In genomic region chr5:38635696-38636095, GRCm38 (mm10) we compare ENCODE assay signal across 27 mouse cellular contexts. TPM values are rescaled to one million over a fixed set of nuclear protein-coding genes. Genes with fewer than 3 reads are reported as not detected.
DNase-seq lines count a peak whose midpoint lies in the region; ATAC-seq and TF ChIP-seq lines count a peak whose summit lies in the region.
"Had no signal": no experiment of that assay in that cellular context is flagged by ENCODE, and none has a peak within 500 bp of the region (broad histone marks: within the 10 kb centered on the region; RNA-seq: fewer than 3 reads in every experiment).

No protein-coding gene starts in this region.

- no peak overlapping the region for H3K4me2 ChIP-seq in embryonic facial prominence, embryonic 15.5 days (replicated peaks)
- no peak overlapping the region for H3K4me2 ChIP-seq in limb, embryonic 13.5 days (replicated peaks)
- H3K4me2 ChIP-seq: heart, embryonic 13.5 days; hindbrain, embryonic 15.5 days; kidney, embryonic 15.5 days; liver, embryonic 15.5 days; lung, embryonic 14.5 days; stomach, embryonic 15.5 days had no signal

- peaks cover 26% of the 10 kb centered on the region for H3K4me1 ChIP-seq in embryonic facial prominence, embryonic 15.5 days
- H3K4me1 ChIP-seq in embryonic facial prominence, embryonic 10.5 days: peaks cover 22% of the 10 kb centered on the region
- peaks cover 0 to 6% of the 10 kb centered on the region in 2 experiments; a peak in 1 of 4 replicates for H3K4me1 ChIP-seq in ES-E14 (ENCODE audit: control insufficient read depth in 2 of 2, insufficient read depth in 2 of 2, low read length in 2 of 2, poor library complexity in 1 of 2)
- peaks cover 30% of the 10 kb centered on the region for H3K4me1 ChIP-seq in limb, embryonic 13.5 days
- H3K4me1 ChIP-seq: heart, embryonic 13.5 days; hindbrain, embryonic 15.5 days; kidney, embryonic 15.5 days; stomach, embryonic 15.5 days had no signal

- no peaks in the 10 kb centered on the region for H3K36me3 ChIP-seq in embryonic facial prominence, embryonic 15.5 days
- no peaks in the 10 kb centered on the region for H3K36me3 ChIP-seq in embryonic facial prominence, embryonic 10.5 days (replicated peaks)
- H3K36me3 ChIP-seq in ES-E14 (ENCODE audit: control insufficient read depth, insufficient read depth, low read length, poor library complexity, severe bottlenecking): no peaks in the 10 kb centered on the region
- H3K36me3 ChIP-seq in limb, embryonic 13.5 days: no peaks in the 10 kb centered on the region
- H3K36me3 ChIP-seq: heart, embryonic 13.5 days; hindbrain, embryonic 15.5 days; kidney, embryonic 15.5 days; liver, embryonic 15.5 days; stomach, embryonic 15.5 days had no signal

- ATAC-seq in embryonic facial prominence, embryonic 15.5 days (ENCODE audit: insufficient number of reproducible peaks, low FRiP score, low TSS enrichment, low read depth): no peak
- no peak for ATAC-seq in limb, embryonic 13.5 days (ENCODE audit: low FRiP score, low read depth)
- ATAC-seq: forebrain, embryonic 14.5 days; inflammation-experienced regulatory T-cells, adult 6 months had no signal

- in situ Hi-C loops in ES-E14 (cut with MboI; ENCODE audit: low sequenced_read_pairs in 2 of 2, unreplicated experiment in 2 of 2): no loop called here

- no peak for DNase-seq in embryonic facial prominence, embryonic 10.5 days (ENCODE audit: low spot score)
- no peak for DNase-seq in ES-E14 (ENCODE audit: low read depth, low spot score)
- peak; percentile 62 for DNase-seq in cerebellum, adult 9-10 months
- DNase-seq in layer of hippocampus, postnatal 36 days: no peak
- no peak for DNase-seq in adrenal gland, adult 8-10 months
- no peak for DNase-seq in testis, postnatal 14 days (ENCODE audit: low spot score)
- DNase-seq: adrenal gland, adult 2 months; gastrocnemius, postnatal 25 days; heart, adult 2 months; heart, postnatal 10 days; kidney, adult 18-20 months; kidney, postnatal 25 days; lung, embryonic 14.5 days; lung, postnatal 14 days; midbrain, embryonic 14.5 days; right cerebral cortex, postnatal 25 days; thymus, postnatal 14 days had no signal

- H3K27ac ChIP-seq in embryonic facial prominence, embryonic 15.5 days (replicated peaks): peak overlapping the region; percentile 80
- no peak overlapping the region for H3K27ac ChIP-seq in embryonic facial prominence, embryonic 10.5 days (replicated peaks)
- peak overlapping the region; percentile 18; the same call in 1 of the 2 replicates for H3K27ac ChIP-seq in ES-E14 (ENCODE audit: insufficient read depth, low read depth, low read length, poor library complexity, severe bottlenecking)
- H3K27ac ChIP-seq in limb, embryonic 13.5 days: peak overlapping the region; percentile 44; the same call in 1 of the 2 replicates
- H3K27ac ChIP-seq: heart, adult 2 months; heart, embryonic 13.5 days; hindbrain, embryonic 15.5 days; kidney, embryonic 15.5 days; left cerebral cortex, adult 2 months; liver, embryonic 15.5 days; stomach, embryonic 15.5 days had no signal

- no peaks in the 10 kb centered on the region for H3K27me3 ChIP-seq in embryonic facial prominence, embryonic 15.5 days
- no peaks in the 10 kb centered on the region for H3K27me3 ChIP-seq in embryonic facial prominence, embryonic 10.5 days (replicated peaks; ENCODE audit: low read depth, poor library complexity, severe bottlenecking)
- no peaks in the 10 kb centered on the region for H3K27me3 ChIP-seq in limb, embryonic 13.5 days
- H3K27me3 ChIP-seq: heart, embryonic 13.5 days; hindbrain, embryonic 15.5 days; kidney, embryonic 15.5 days; liver, embryonic 15.5 days; stomach, embryonic 15.5 days had no signal

- WGBS in embryonic facial prominence, embryonic 15.5 days: 57% methylated on average over 1 of the region's 1 CpGs
- 73% methylated on average over 1 of the region's 1 CpGs for WGBS in embryonic facial prominence, embryonic 10.5 days
- 85% methylated on average over 1 of the region's 1 CpGs for WGBS in limb, embryonic 13.5 days

- no peak overlapping the region for H3K9ac ChIP-seq in embryonic facial prominence, embryonic 15.5 days
- no peak overlapping the region for H3K9ac ChIP-seq in ES-E14 (ENCODE audit: insufficient read depth, low read depth, low read length, poor library complexity, severe bottlenecking)
- no peak overlapping the region for H3K9ac ChIP-seq in limb, embryonic 13.5 days
- H3K9ac ChIP-seq: heart, embryonic 13.5 days; hindbrain, embryonic 15.5 days; kidney, embryonic 15.5 days; liver, embryonic 15.5 days; lung, embryonic 14.5 days; stomach, embryonic 15.5 days had no signal

- H3K4me3 ChIP-seq in embryonic facial prominence, embryonic 15.5 days (replicated peaks): no peak overlapping the region
- H3K4me3 ChIP-seq in embryonic facial prominence, embryonic 10.5 days: no peak overlapping the region
- no peak overlapping the region for H3K4me3 ChIP-seq in ES-E14 (ENCODE audit: insufficient read depth in 1 of 2, low read depth in 1 of 2, low read length in 2 of 2, poor library complexity in 1 of 2, severe bottlenecking in 1 of 2)
- H3K4me3 ChIP-seq in limb, embryonic 13.5 days: no peak overlapping the region
- H3K4me3 ChIP-seq: heart, adult 2 months; heart, embryonic 13.5 days; hindbrain, embryonic 15.5 days; kidney, embryonic 15.5 days; left cerebral cortex, adult 2 months; liver, embryonic 15.5 days; stomach, embryonic 15.5 days had no signal

- no peaks in the 10 kb centered on the region for H3K9me3 ChIP-seq in embryonic facial prominence, embryonic 15.5 days (replicated peaks)
- no peaks in the 10 kb centered on the region for H3K9me3 ChIP-seq in embryonic facial prominence, embryonic 10.5 days
- H3K9me3 ChIP-seq in ES-E14 (ENCODE audit: control insufficient read depth, insufficient read depth, low read depth, low read length): no peaks in the 10 kb centered on the region
- H3K9me3 ChIP-seq in limb, embryonic 13.5 days: no peaks in the 10 kb centered on the region
- H3K9me3 ChIP-seq: heart, embryonic 13.5 days; hindbrain, embryonic 15.5 days; kidney, embryonic 15.5 days; liver, embryonic 15.5 days; stomach, embryonic 15.5 days had no signal

TF ChIP-seq in ES-E14, 5 proteins besides CTCF, POLR2A, EP300 and RAD21:
- TF ChIP-seq MAFK (IDR thresholded peaks at IDR 0.05; ENCODE audit: insufficient read depth, low read depth, low read length) (no peak), CHD2 (IDR thresholded peaks at IDR 0.05; ENCODE audit: low read depth, low read length) (no peak), ZC3H11A (IDR thresholded peaks at IDR 0.05; ENCODE audit: borderline replicate concordance, low read depth, low read length) (no peak), ZNF384 (IDR thresholded peaks at IDR 0.05; ENCODE audit: low read depth, low read length) (no peak), HCFC1 (IDR thresholded peaks at IDR 0.05; ENCODE audit: borderline replicate concordance, insufficient read depth, low read length) (no peak)
TF ChIP-seq in ES-E14: peak in this region for 0.

RNA-seq across cellular contexts. Expression of gene Zfp518b, which starts 48.9 kb away (rescaled TPM):
- polyA plus RNA-seq in embryonic facial prominence, embryonic 15.5 days (2015; fragmentation: Nextera tagmentation; extraction: Ambion mirVana): 17.5 and 18.6 TPM in 2 replicates
- 42.3 and 43.1 TPM in 2 replicates for polyA plus RNA-seq in embryonic facial prominence, embryonic 10.5 days (2016; fragmentation: Nextera tagmentation; extraction: Ambion mirVana)
- total RNA-seq in ES-E14 (2012; rRNA removed): 31.0 and 34.0 TPM in 2 replicates
- 26.7 and 27.3 TPM in 2 replicates for polyA plus RNA-seq in limb, embryonic 13.5 days (2015; fragmentation: Nextera tagmentation; extraction: Ambion mirVana)
- 10 to 100 TPM; 14.3 to 19.7 TPM for total RNA-seq in layer of hippocampus, postnatal 36 days (2021)
- 1 to 10 TPM; 5.3 to 7.5 (median 6.4) TPM for total RNA-seq in adrenal gland, adult 8-10 months (2022)
